Mouse (Mus musculus): ENCODE measurements around the gene Brpf3. TPM values are rescaled to one million over a fixed set of nuclear protein-coding genes. Genes with fewer than 3 reads are reported as not detected.

Gene Brpf3
- polyA plus RNA-seq, 1 experiment from 2014 or later: 34.8 TPM

DNA sequence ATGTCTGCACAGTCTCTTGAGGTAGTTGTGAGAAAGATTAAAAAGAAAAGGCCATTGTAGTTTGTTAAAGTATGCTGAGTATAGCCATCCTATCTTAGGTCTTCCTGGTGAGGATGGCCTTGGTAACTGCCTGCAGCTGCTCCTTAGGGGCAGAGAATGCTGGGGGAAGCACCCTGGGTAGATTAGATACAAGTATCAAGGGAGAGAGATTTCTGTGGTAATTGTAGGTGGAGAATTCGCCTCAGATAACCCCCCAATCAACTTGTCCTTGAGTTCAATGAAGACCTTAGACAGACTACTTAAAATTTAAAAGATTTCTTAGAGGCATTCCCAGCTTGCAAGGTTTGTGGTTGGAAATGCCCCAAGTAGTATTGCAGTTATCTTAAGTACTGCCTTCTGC, 2.4 kb downstream of the Brpf3 start:
- peak overlapping the region; percentile 93 for H3K4me2 ChIP-seq
- DNase-seq (ENCODE audit: low spot score): no peak
- H3K27ac ChIP-seq (ENCODE audit: low read depth, low read length): peak overlapping the region; percentile 98
- H3K9ac ChIP-seq (ENCODE audit: low read depth, low read length): peak overlapping the region; percentile 93; the same call in 1 of the 2 replicates
- peaks cover 23% of the 10 kb centered on the region for H3K36me3 ChIP-seq (ENCODE audit: control insufficient read depth, insufficient read depth, low read length)
- H3K4me3 ChIP-seq (ENCODE audit: low read depth, low read length): peak overlapping the region; percentile 94
- 50% methylated on average over 1 of the region's 1 CpGs for WGBS
- 0 out of 2 replicates have a peak, but pooled peaks have one; percentile 33 for ATAC-seq (replicated peaks; ENCODE audit: low FRiP score)
- H3K4me1 ChIP-seq (replicated peaks; ENCODE audit: control insufficient read depth, insufficient read depth, low read length): peaks cover 52% of the 10 kb centered on the region
- H3K9me3 ChIP-seq (ENCODE audit: control insufficient read depth, low read length): no peaks in the 10 kb centered on the region
- H3K27me3 ChIP-seq (replicated peaks; ENCODE audit: control insufficient read depth, insufficient read depth, low read length): no peaks in the 10 kb centered on the region

DNA sequence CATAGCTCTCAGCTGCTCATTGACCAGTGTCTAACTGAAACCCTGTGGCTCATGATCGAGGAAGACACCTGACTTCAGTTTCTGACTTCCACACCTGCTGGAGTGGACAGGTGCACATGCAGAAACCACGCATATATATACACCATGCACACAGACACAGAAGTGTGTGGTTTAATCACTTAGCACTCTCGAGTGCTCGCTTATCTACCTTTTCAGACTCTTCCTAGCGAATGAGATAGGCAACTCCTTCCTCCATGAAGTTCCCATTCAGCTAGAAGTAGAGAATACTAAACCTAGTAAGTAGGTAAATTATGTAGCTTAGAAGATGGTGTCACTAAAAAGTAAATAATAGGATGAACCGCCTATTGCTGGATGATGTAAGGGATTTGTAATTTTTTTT, 4.1 kb downstream of the Brpf3 start:
- DNase-seq (ENCODE audit: low spot score): no peak
- no peak for ATAC-seq (replicated peaks; ENCODE audit: low FRiP score)
- Histone ChIP-seq H3K36me3 (ENCODE audit: control insufficient read depth, insufficient read depth, low read length) (peaks cover 29% of the 10 kb centered on the region), H3K4me1 (replicated peaks; ENCODE audit: control insufficient read depth, insufficient read depth, low read length) (peaks cover 58% of the 10 kb centered on the region), H3K9ac (ENCODE audit: low read depth, low read length) (no peak overlapping the region), H3K4me2 (peak overlapping the region; percentile 8; the same call in 1 of the 2 replicates), H3K27ac (ENCODE audit: low read depth, low read length) (no peak overlapping the region), H3K27me3 (replicated peaks; ENCODE audit: control insufficient read depth, insufficient read depth, low read length) (no peaks in the 10 kb centered on the region), H3K9me3 (ENCODE audit: control insufficient read depth, low read length) (no peaks in the 10 kb centered on the region), H3K4me3 (ENCODE audit: low read depth, low read length) (no peak overlapping the region)
- WGBS: 72% methylated on average over 6 of the region's 6 CpGs

GRCm38 (mm10) chr17:28806770-28807169, 5.9 kb downstream of the Brpf3 start:
- H3K27me3 ChIP-seq (replicated peaks; ENCODE audit: control insufficient read depth, insufficient read depth, low read length): no peaks in the 10 kb centered on the region
- H3K9ac ChIP-seq (ENCODE audit: low read depth, low read length): no peak overlapping the region
- ATAC-seq (replicated peaks; ENCODE audit: low FRiP score): no peak
- no peak for DNase-seq (ENCODE audit: low spot score)
- H3K4me1 ChIP-seq (replicated peaks; ENCODE audit: control insufficient read depth, insufficient read depth, low read length): peaks cover 66% of the 10 kb centered on the region
- whole genome bisulfite sequencing: 94% methylated on average over 19 of the region's 19 CpGs
- peak overlapping the region; percentile 16; the same call in 1 of the 2 replicates for H3K27ac ChIP-seq (ENCODE audit: low read depth, low read length)
- H3K4me3 ChIP-seq (ENCODE audit: low read depth, low read length): no peak overlapping the region
- peaks cover 42% of the 10 kb centered on the region for H3K36me3 ChIP-seq (ENCODE audit: control insufficient read depth, insufficient read depth, low read length)
- H3K4me2 ChIP-seq: no peak overlapping the region
- H3K9me3 ChIP-seq (ENCODE audit: control insufficient read depth, low read length): no peaks in the 10 kb centered on the region

- H3K4me3 ChIP-seq (ENCODE audit: low read depth, low read length): no peak overlapping the region
- H3K27ac ChIP-seq (ENCODE audit: low read depth, low read length): peak overlapping the region; percentile 82
- peak overlapping the region; percentile 41 for H3K4me2 ChIP-seq
- peaks cover 57% of the 10 kb centered on the region for H3K36me3 ChIP-seq (ENCODE audit: control insufficient read depth, insufficient read depth, low read length)
- no peak overlapping the region for H3K9ac ChIP-seq (ENCODE audit: low read depth, low read length)
- ATAC-seq (replicated peaks; ENCODE audit: low FRiP score) (peak; percentile 9; the same call in 1 of the 2 replicates), DNase-seq (ENCODE audit: low spot score) (no peak)
- H3K9me3 ChIP-seq (ENCODE audit: control insufficient read depth, low read length): no peaks in the 10 kb centered on the region
- WGBS: 92% methylated on average over 8 of the region's 8 CpGs
- peaks cover 53% of the 10 kb centered on the region for H3K4me1 ChIP-seq (replicated peaks; ENCODE audit: control insufficient read depth, insufficient read depth, low read length)
- no peaks in the 10 kb centered on the region for H3K27me3 ChIP-seq (replicated peaks; ENCODE audit: control insufficient read depth, insufficient read depth, low read length)
These were observed 7.8 kb downstream of the Brpf3 start for GRCm38 (mm10) chr17:28808714-28809113.

DNA sequence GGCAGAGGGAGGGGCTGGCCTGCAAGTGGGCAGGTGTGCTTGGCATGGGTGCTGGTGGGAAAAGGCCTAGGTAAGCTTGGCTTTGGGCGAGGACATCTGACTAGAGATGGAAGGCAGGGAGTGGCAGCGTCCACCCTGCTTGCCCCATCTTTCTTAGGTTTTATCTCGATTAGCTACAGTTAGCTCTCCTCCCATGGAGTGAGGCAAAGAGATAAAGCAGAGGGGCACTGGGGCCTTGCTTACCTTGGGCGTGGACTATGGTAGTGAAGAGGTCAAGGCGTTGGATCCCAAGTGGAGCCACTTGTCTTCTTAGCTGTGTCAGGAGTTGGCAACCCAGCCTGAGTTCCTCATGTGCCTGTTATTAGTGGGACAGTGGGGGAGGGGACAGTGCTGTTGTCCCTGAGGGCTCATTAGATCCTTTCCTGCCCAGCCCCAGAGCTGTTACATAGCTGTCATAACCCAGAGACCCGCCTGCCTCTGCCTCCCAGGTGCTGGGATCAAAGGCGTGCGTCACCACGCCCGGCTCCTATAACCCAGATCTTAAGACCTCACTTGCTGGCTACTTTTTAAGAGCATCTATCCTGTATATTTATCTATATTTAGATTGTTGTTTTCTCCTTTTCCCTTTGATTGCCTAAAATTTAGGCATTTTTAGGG, 8.4 kb downstream of the Brpf3 start:
- peak overlapping the region; percentile 41 for H3K4me2 ChIP-seq
- H3K4me1 ChIP-seq (replicated peaks; ENCODE audit: control insufficient read depth, insufficient read depth, low read length): peaks cover 47% of the 10 kb centered on the region
- peak overlapping the region; percentile 82 for H3K27ac ChIP-seq (ENCODE audit: low read depth, low read length)
- H3K9me3 ChIP-seq (ENCODE audit: control insufficient read depth, low read length): no peaks in the 10 kb centered on the region
- no peaks in the 10 kb centered on the region for H3K27me3 ChIP-seq (replicated peaks; ENCODE audit: control insufficient read depth, insufficient read depth, low read length)
- H3K9ac ChIP-seq (ENCODE audit: low read depth, low read length): peak overlapping the region; percentile 39; the same call in 1 of the 2 replicates
- H3K4me3 ChIP-seq (ENCODE audit: low read depth, low read length): no peak overlapping the region
- 72% methylated on average over 10 of the region's 10 CpGs for WGBS
- ATAC-seq (replicated peaks; ENCODE audit: low FRiP score): peak; percentile 94
- H3K36me3 ChIP-seq (ENCODE audit: control insufficient read depth, insufficient read depth, low read length): peaks cover 63% of the 10 kb centered on the region
- DNase-seq (ENCODE audit: low spot score): no peak

GRCm38 (mm10) chr17:28812345-28812744, 11.5 kb downstream of the Brpf3 start:
- Histone ChIP-seq H3K4me3 (ENCODE audit: low read depth, low read length) (no peak overlapping the region), H3K4me1 (replicated peaks; ENCODE audit: control insufficient read depth, insufficient read depth, low read length) (peaks cover 33% of the 10 kb centered on the region), H3K9ac (ENCODE audit: low read depth, low read length) (no peak overlapping the region), H3K36me3 (ENCODE audit: control insufficient read depth, insufficient read depth, low read length) (peaks cover 68% of the 10 kb centered on the region), H3K27ac (ENCODE audit: low read depth, low read length) (no peak overlapping the region), H3K4me2 (no peak overlapping the region), H3K27me3 (replicated peaks; ENCODE audit: control insufficient read depth, insufficient read depth, low read length) (no peaks in the 10 kb centered on the region), H3K9me3 (ENCODE audit: control insufficient read depth, low read length) (no peaks in the 10 kb centered on the region)
- ATAC-seq (replicated peaks; ENCODE audit: low FRiP score) (no peak), DNase-seq (ENCODE audit: low spot score) (no peak)
- WGBS: 86% methylated on average over 10 of the region's 10 CpGs

GRCm38 (mm10) chr17:28814529-28815097, 13.7 kb downstream of the Brpf3 start:
- peaks cover 79% of the 10 kb centered on the region for H3K36me3 ChIP-seq (ENCODE audit: control insufficient read depth, insufficient read depth, low read length)
- H3K4me2 ChIP-seq: no peak overlapping the region
- no peaks in the 10 kb centered on the region for H3K27me3 ChIP-seq (replicated peaks; ENCODE audit: control insufficient read depth, insufficient read depth, low read length)
- WGBS: 89% methylated on average over 18 of the region's 18 CpGs
- H3K9me3 ChIP-seq (ENCODE audit: control insufficient read depth, low read length): no peaks in the 10 kb centered on the region
- H3K4me3 ChIP-seq (ENCODE audit: low read depth, low read length): no peak overlapping the region
- DNase-seq (ENCODE audit: low spot score): no peak
- no peak for ATAC-seq (replicated peaks; ENCODE audit: low FRiP score)
- no peak overlapping the region for H3K9ac ChIP-seq (ENCODE audit: low read depth, low read length)
- H3K4me1 ChIP-seq (replicated peaks; ENCODE audit: control insufficient read depth, insufficient read depth, low read length): peaks cover 18% of the 10 kb centered on the region
- H3K27ac ChIP-seq (ENCODE audit: low read depth, low read length): no peak overlapping the region

DNA sequence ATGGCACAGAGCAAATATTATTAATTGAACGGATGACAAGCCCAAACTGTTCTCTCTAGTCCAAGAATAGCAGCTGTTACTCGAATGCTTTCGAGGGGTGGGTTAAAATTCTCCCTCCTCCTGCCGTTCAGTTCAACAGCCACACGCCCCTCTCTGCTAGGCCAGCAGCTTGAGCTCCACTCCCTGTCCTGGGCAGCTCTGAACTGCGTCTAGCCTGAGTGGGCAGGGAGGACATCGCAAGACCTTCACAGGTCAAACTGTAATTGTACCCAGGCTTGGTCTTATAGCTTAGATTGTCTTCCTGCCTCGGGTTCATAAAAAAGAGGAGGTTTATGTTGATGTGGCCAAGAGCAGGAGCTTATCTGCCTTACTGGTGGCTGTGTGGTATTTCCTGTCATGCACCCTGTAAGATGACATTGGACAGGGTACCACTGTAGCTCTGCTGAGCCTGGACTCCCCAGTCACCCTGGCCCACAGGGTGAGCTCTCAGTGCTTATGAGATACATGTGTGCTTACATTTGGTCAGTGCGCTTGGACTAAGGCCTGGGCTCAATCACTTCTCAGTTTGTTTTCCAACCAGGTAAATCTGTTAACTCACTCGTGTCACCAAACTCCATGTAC, 14.6 kb downstream of the Brpf3 start:
- no peak for ATAC-seq (replicated peaks; ENCODE audit: low FRiP score)
- H3K27ac ChIP-seq (ENCODE audit: low read depth, low read length): no peak overlapping the region
- no peak overlapping the region for H3K9ac ChIP-seq (ENCODE audit: low read depth, low read length)

More for the DNA sequence above, 14.6 kb downstream of the Brpf3 start:
- 74% methylated on average over 10 of the region's 10 CpGs for WGBS
- DNase-seq (ENCODE audit: low spot score): no peak
- Histone ChIP-seq H3K36me3 (ENCODE audit: control insufficient read depth, insufficient read depth, low read length) (peaks cover 72% of the 10 kb centered on the region), H3K27me3 (replicated peaks; ENCODE audit: control insufficient read depth, insufficient read depth, low read length) (no peaks in the 10 kb centered on the region), H3K4me3 (ENCODE audit: low read depth, low read length) (no peak overlapping the region), H3K9me3 (ENCODE audit: control insufficient read depth, low read length) (no peaks in the 10 kb centered on the region), H3K4me1 (replicated peaks; ENCODE audit: control insufficient read depth, insufficient read depth, low read length) (peaks cover 9% of the 10 kb centered on the region), H3K4me2 (no peak overlapping the region)
